Mouse (Mus musculus) v-Abl transformed pro-B cells (cell line): ENCODE results near the gene Ankrd27.

ENCODE experiments used
- in situ Hi-C, 2 experiments: fragments of 400-800 bp; cut with MboI; formaldehyde crosslinking; loops; one replicate each; pipeline ENCODE4 v1.15.1; 2025; ENCODE audit not compliant: unreplicated experiment in 2 of 2

Ankrd27 gene

GRCm38 (mm10) chr7:35617513-35617912 is 31.5 kb downstream of the Ankrd27 start:
- in situ Hi-C loops, result no loop called here

- in situ Hi-C loops, result no loop called here
Measured at GRCm38 (mm10) chr7:35622626-35623025, 36.6 kb downstream of the Ankrd27 start.

- in situ Hi-C loops, result loop anchor here in 1 of 2 experiments (5.0 kb wide), 1 partner anchor 34 kb away; no protein-coding TSS in a partner anchor
Measured at GRCm38 (mm10) chr7:35626038-35626437, 40.0 kb downstream of the Ankrd27 start.

DNA sequence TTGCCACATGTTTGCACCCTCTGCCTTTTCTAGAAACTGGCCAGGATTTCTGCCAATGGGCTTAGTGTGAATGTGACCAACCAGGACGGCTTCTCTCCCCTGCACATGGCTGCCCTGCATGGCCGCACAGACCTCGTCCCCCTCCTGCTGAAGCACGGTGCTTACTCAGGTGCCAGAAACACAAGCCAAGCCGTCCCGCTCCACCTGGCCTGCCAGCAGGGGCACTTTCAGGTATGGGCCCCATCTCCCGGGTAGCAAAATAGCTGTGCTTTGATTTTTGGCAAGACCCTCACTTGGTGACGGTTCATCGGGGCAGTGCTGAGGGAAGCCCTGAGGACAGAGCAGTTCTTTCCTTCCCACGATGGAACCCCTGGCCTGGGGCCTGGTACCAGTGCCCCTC is 41.3 kb downstream of the Ankrd27 start:
- in situ Hi-C loops, result loop anchor here in 1 of 2 experiments (5.0 kb wide), 1 partner anchor 35 kb away; no protein-coding TSS in a partner anchor

DNA sequence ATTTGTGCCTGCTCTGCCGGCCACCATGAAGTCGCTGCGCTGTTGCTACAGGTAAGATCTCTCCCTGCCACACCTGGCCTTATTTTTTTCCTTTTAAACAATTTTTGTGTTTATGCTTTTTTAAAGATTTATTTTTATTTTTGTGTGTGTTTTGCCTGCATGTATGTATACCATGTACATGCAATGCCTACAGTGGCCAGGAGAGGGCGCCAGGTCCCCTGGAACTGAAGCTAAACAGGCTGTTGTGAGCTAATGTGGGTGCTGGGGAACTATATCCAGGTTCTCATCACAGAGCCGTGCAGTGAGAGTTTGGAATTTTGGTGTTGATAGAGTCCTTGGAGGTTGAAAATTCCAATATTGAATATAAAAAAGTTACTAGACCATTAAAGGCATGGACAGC is 42.5 kb downstream of the Ankrd27 start:
- in situ Hi-C loops, result loop anchor here in 1 of 2 experiments (5.0 kb wide), 1 partner anchor 36 kb away; no protein-coding TSS in a partner anchor

- in situ Hi-C loops, result no loop called here
Measured at GRCm38 (mm10) chr7:35636229-35636628, 50.2 kb downstream of the Ankrd27 start.

DNA sequence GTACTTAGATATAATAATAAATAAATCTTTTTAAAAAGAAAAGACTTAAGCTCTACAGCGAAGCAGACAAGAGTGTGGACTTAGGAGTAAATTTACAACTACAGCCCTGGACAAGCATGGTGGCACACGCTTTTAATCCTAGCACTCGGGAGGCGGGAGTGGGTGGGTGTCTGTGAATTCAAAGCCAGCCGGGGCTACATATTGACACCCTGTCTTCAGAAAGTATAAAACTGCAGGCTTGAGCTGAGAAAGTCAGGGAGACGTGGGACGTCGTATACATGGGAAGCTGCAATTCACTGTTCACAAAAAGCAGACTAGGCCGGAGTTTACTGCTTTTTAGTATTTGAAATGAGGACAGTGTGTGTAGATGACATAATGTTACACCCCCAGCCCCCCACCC is 50.8 kb downstream of the Ankrd27 start:
- in situ Hi-C loops, result no loop called here

- in situ Hi-C loops, result loop anchor here (5.0 to 10.0 kb wide), 4 partner anchors 83 to 1245 kb away; partner anchors contain the start of genes Lsm14a (in 2 of the 2), Nudt19 (in 2 of the 2) and Cebpg (in 1 of the 2)
Measured at GRCm38 (mm10) chr7:35640072-35640471, 54.0 kb downstream of the Ankrd27 start.

GRCm38 (mm10) chr7:35646317-35647081 is 60.5 kb downstream of the Ankrd27 start:
- in situ Hi-C loops, result loop anchor here (10.0 kb wide), 3 partner anchors 92 to 1252 kb away; partner anchors contain the start of genes Lsm14a (in 2 of the 2), Cebpg (in 1 of the 2) and Nudt19 (in 1 of the 2)

GRCm38 (mm10) chr7:35647101-35647698 is 61.2 kb downstream of the Ankrd27 start, which contains the start of gene Pdcd5:
Gene Pdcd5 (minus strand): TSS chr7:35647521.
- in situ Hi-C loops, result loop anchor here (10.0 kb wide), 3 partner anchors 92 to 1252 kb away; partner anchors contain the start of genes Lsm14a (in 2 of the 2), Cebpg (in 1 of the 2) and Nudt19 (in 1 of the 2)

GRCm38 (mm10) chr7:35648239-35649069 is 62.4 kb downstream of the Ankrd27 start:
- in situ Hi-C loops, result loop anchor here (10.0 kb wide), 3 partner anchors 94 to 1254 kb away; partner anchors contain the start of genes Lsm14a (in 2 of the 2), Cebpg (in 1 of the 2) and Nudt19 (in 1 of the 2)

- in situ Hi-C loops, result loop anchor here (10.0 kb wide), 3 partner anchors 94 to 1254 kb away; partner anchors contain the start of genes Lsm14a (in 2 of the 2), Cebpg (in 1 of the 2) and Nudt19 (in 1 of the 2)
Measured at GRCm38 (mm10) chr7:35649071-35649470, 63.0 kb downstream of the Ankrd27 start.

- in situ Hi-C loops, result no loop called here
Measured at GRCm38 (mm10) chr7:35650716-35651410, 64.8 kb downstream of the Ankrd27 start.

DNA sequence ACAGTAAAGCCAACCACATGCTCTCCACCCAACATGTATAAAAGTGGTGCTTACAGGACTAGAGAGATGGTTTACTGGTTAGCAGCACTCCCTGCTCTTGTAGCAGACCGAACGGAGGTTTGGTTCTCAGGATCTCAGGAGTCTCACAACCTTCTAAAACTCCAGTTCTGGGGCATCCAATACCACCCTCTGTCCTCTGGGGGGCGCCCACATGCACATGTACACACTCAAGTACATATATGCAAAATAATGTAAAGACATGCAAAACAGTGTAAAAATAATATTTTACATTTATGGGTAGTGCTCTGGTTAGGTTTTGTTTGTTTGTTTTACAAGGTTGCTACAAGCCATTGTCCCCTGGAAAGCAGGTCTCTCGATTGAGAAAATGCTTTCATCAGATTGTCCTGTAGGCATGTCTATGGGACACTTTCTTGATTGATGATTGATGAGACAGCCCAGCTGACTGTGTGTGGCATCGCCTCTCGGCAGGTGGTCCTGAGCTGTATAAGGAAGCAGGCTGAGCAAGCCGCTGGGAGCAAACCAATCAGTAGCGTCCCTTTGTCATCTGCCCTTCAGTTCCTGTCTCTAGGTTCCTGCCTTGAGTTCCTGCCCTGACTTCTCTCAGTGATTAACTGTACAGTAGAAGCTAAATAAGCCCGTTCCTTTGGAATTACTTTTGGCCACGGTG is 65.7 kb downstream of the Ankrd27 start:
- in situ Hi-C loops, result no loop called here

DNA sequence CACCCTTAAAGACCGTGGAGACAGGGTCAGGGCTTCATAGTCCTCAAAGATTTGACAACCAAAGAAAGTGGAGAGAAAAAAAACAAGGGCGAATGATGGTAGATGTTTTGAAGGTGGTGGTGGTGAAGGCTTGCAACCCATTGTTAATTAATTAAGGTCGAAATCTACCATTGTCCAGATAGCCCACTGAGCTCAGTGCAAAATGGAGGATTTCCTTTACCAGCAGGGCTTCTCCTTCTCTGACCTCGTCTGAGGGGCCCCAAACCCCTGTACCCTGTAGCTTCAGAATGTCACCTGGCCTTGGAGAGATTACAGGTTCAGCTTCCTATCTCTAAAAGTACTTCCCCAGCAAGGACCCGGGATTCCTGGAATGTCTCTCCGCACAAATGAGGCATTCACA is 71.8 kb downstream of the Ankrd27 start:
- in situ Hi-C loops, result loop anchor here (5.0 kb wide), 2 partner anchors 84 to 1699 kb away; no protein-coding TSS in a partner anchor

DNA sequence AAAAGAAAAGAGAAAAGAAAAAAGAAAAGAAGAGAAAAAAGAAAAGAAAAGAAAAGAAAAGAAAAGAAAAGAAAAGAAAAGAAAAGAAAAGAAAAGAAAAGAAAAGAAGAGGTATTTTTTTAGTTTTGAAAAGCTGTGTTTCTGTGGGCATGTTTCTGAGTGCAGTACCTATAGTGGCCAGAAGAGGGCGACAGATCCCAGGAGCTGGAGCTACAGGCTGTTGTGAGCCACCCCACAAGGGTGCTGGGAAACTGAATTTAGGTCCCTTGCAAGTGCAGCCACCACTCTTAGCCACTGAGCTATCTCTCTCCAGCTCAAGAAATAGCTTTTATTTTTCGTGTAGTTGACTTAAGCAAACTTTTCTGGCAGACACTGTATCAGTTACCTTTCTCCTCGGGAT is 73.1 kb downstream of the Ankrd27 start:
- in situ Hi-C loops, result loop anchor here (5.0 kb wide), 2 partner anchors 83 to 1698 kb away; no protein-coding TSS in a partner anchor

- in situ Hi-C loops, result loop anchor here in 1 of 2 experiments (10.0 kb wide), 1 partner anchor 191 kb away; no protein-coding TSS in a partner anchor
Measured at GRCm38 (mm10) chr7:35663790-35664376, 77.8 kb downstream of the Ankrd27 start.
